Mouse (Mus musculus): ENCODE measurements at regions not wholly inside any gene's neighbourhood (a gene's known extent, or its start where the extent isn't known, plus 50 kb on each side); places are given as distances from the start of the nearest gene placed in this dataset.

GRCm38 (mm10) chr10:54269785-54270184 lies 193.4 kb upstream of the Man1a start:
- Histone ChIP-seq H3K27ac (no peak overlapping the region), H3K4me3 (no peak overlapping the region)
- no peak for TF ChIP-seq CTCF (IDR thresholded peaks at IDR 0.05)
- intact Hi-C loops (cut with DNase I): loop anchor here (10.0 kb wide), 1 partner anchor 405 kb away; no protein-coding TSS in a partner anchor
- DNase-seq (ENCODE audit: extremely low spot score in 1 of 2, low spot score in 2 of 2): no peak

GRCm38 (mm10) chr10:54269354-54269753 lies 192.9 kb upstream of the Man1a start:
- H3K4me3 ChIP-seq: no peak overlapping the region
- TF ChIP-seq CTCF (IDR thresholded peaks at IDR 0.05): no peak
- no peak for DNase-seq (ENCODE audit: extremely low spot score in 1 of 2, low spot score in 2 of 2)
- H3K27ac ChIP-seq: no peak overlapping the region
- intact Hi-C loops (cut with DNase I): loop anchor here (10.0 kb wide), 1 partner anchor 405 kb away; no protein-coding TSS in a partner anchor

GRCm38 (mm10) chr10:54266656-54267055 lies 190.2 kb upstream of the Man1a start:
- Histone ChIP-seq H3K27ac (no peak overlapping the region), H3K4me3 (no peak overlapping the region)
- no peak for TF ChIP-seq CTCF (IDR thresholded peaks at IDR 0.05)
- DNase-seq (ENCODE audit: extremely low spot score in 1 of 2, low spot score in 2 of 2): no peak
- intact Hi-C loops (cut with DNase I): loop anchor here (10.0 kb wide), 1 partner anchor 402 kb away; no protein-coding TSS in a partner anchor

- TF ChIP-seq CTCF (IDR thresholded peaks at IDR 0.05): no peak
Observed at GRCm38 (mm10) chr10:54254874-54255641, 178.6 kb upstream of the Man1a start.

GRCm38 (mm10) chr10:54244995-54245394 lies 168.6 kb upstream of the Man1a start:
- intact Hi-C loops (cut with DNase I): no loop called here
- no peak for DNase-seq (ENCODE audit: extremely low spot score in 1 of 2, low spot score in 2 of 2)

More at GRCm38 (mm10) chr10:54254874-54255641, 178.6 kb upstream of the Man1a start:
- no peak overlapping the region for H3K4me3 ChIP-seq
- intact Hi-C loops (cut with DNase I): no loop called here
- H3K27ac ChIP-seq: no peak overlapping the region
- DNase-seq (ENCODE audit: extremely low spot score in 1 of 2, low spot score in 2 of 2): no peak

GRCm38 (mm10) chr10:54202362-54202761 lies 126.0 kb upstream of the Man1a start:
- intact Hi-C loops (cut with DNase I): no loop called here
- Histone ChIP-seq H3K27ac (no peak overlapping the region), H3K4me3 (no peak overlapping the region)
- TF ChIP-seq CTCF (IDR thresholded peaks at IDR 0.05): no peak
- DNase-seq (ENCODE audit: extremely low spot score in 1 of 2, low spot score in 2 of 2): no peak

More at GRCm38 (mm10) chr10:54244995-54245394, 168.6 kb upstream of the Man1a start:
- no peak overlapping the region for H3K4me3 ChIP-seq
- H3K27ac ChIP-seq: no peak overlapping the region
- no peak for TF ChIP-seq CTCF (IDR thresholded peaks at IDR 0.05)

GRCm38 (mm10) chr10:54201727-54202126 lies 125.3 kb upstream of the Man1a start:
- TF ChIP-seq CTCF (IDR thresholded peaks at IDR 0.05): no peak
- intact Hi-C loops (cut with DNase I): no loop called here
- H3K4me3 ChIP-seq: no peak overlapping the region
- no peak overlapping the region for H3K27ac ChIP-seq
- no peak for DNase-seq (ENCODE audit: extremely low spot score in 1 of 2, low spot score in 2 of 2)

- no peak for TF ChIP-seq CTCF (IDR thresholded peaks at IDR 0.05)
- intact Hi-C loops (cut with DNase I): no loop called here
Observed at GRCm38 (mm10) chr10:54182670-54183069, 106.3 kb upstream of the Man1a start.

GRCm38 (mm10) chr10:54169320-54169719 lies 92.9 kb upstream of the Man1a start:
- TF ChIP-seq CTCF (IDR thresholded peaks at IDR 0.05): no peak
- no peak overlapping the region for H3K4me3 ChIP-seq
- H3K27ac ChIP-seq: no peak overlapping the region
- no peak for DNase-seq (ENCODE audit: extremely low spot score in 1 of 2, low spot score in 2 of 2)
- intact Hi-C loops (cut with DNase I): no loop called here

More at GRCm38 (mm10) chr10:54182670-54183069, 106.3 kb upstream of the Man1a start:
- Histone ChIP-seq H3K4me3 (no peak overlapping the region), H3K27ac (no peak overlapping the region)
- no peak for DNase-seq (ENCODE audit: extremely low spot score in 1 of 2, low spot score in 2 of 2)

GRCm38 (mm10) chr10:54161091-54161742 lies 84.8 kb upstream of the Man1a start:
- no peak overlapping the region for H3K27ac ChIP-seq
- DNase-seq (ENCODE audit: extremely low spot score in 1 of 2, low spot score in 2 of 2): no peak
- H3K4me3 ChIP-seq: no peak overlapping the region
- intact Hi-C loops (cut with DNase I): no loop called here
- no peak for TF ChIP-seq CTCF (IDR thresholded peaks at IDR 0.05)

- intact Hi-C loops (cut with DNase I): no loop called here
- no peak for DNase-seq (ENCODE audit: extremely low spot score in 1 of 2, low spot score in 2 of 2)
- no peak overlapping the region for H3K4me3 ChIP-seq
- H3K27ac ChIP-seq: no peak overlapping the region
- TF ChIP-seq CTCF (IDR thresholded peaks at IDR 0.05): no peak
Observed at GRCm38 (mm10) chr10:54153928-54154327, 77.5 kb upstream of the Man1a start.

GRCm38 (mm10) chr10:54132634-54133033 lies 56.2 kb upstream of the Man1a start:
- Histone ChIP-seq H3K27ac (no peak overlapping the region), H3K4me3 (no peak overlapping the region)
- no peak for TF ChIP-seq CTCF (IDR thresholded peaks at IDR 0.05)
- intact Hi-C loops (cut with DNase I): no loop called here
- DNase-seq (ENCODE audit: extremely low spot score in 1 of 2, low spot score in 2 of 2): no peak

Data from left cerebral cortex, adult 2 months (tissue).